Mouse (Mus musculus) ES-Bruce4 (cell line): ENCODE measurements around the gene Atp6v0c.

Source experiments
- CTCF ChIP-seq: IDR thresholded peaks from one replicate; pipeline ENCODE4 v1.8.1; 2011; ENCODE audit warnings: low read depth, low read length
- POLR2A ChIP-seq: IDR thresholded peaks from one replicate; pipeline ENCODE4 v1.8.1; 2011; ENCODE audit warnings: low read length; ENCODE audit not compliant: insufficient read depth

DNA sequence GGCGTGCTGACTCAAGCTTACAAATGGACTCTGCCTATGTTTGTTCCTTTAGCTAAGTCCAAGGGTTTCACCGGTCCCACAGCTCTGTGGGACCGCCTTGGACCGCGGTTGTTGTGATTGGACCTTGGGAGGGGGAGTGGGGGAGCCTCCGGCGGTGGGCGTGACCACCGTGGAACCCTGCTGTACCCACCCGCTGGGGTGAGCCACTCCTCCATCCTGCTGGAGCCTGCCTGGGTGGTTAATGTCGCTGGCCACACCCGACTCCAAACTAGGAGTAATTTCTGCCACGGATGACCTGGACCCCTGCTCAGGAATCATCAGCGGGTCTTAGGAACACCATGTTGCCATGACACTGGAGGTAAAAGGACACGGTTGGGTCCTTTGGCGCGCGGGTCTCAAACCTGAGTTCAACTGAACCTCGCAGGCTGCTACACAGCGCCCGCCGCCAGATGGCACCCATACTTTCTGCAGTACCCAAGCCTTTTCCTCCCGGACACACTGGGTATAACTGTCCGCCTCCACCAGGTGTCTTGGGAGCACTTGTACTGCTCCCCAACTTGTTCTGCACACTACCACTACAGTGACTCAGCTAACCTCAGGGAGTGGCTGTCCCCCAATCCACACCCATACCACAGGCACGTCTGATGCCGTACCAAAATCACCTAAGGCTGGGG is 17.5 kb downstream of the Atp6v0c start:
- TF ChIP-seq CTCF (peak; percentile 81), POLR2A (no peak)
